Mouse (Mus musculus) induced T-regulatory cell, adult 2 months (primary cell): ENCODE measurements around the gene Tmem59.

Experiments used
- DNase-seq: peaks from one replicate; pipeline ENCODE4 v3.0.0-alpha.2; 2012; ENCODE audit warnings: low read depth

The Tmem59 gene

GRCm38 (mm10) chr4:107180746-107181145 is 2.5 kb downstream of the Tmem59 start:
- no peak for DNase-seq

GRCm38 (mm10) chr4:107181866-107182265 is 3.7 kb downstream of the Tmem59 start:
- DNase-seq: no peak

GRCm38 (mm10) chr4:107182796-107183195 is 4.6 kb downstream of the Tmem59 start:
- DNase-seq: no peak

- no peak for DNase-seq
Measured at GRCm38 (mm10) chr4:107183203-107183602, 5.0 kb downstream of the Tmem59 start.

GRCm38 (mm10) chr4:107185703-107186102 is 7.5 kb downstream of the Tmem59 start:
- no peak for DNase-seq

- peak; percentile 33 for DNase-seq
Measured at GRCm38 (mm10) chr4:107193841-107194240, 15.6 kb downstream of the Tmem59 start.

- DNase-seq: no peak
Measured at GRCm38 (mm10) chr4:107196454-107196853, 18.3 kb downstream of the Tmem59 start.

- no peak for DNase-seq
Measured at GRCm38 (mm10) chr4:107198072-107198471, 19.9 kb downstream of the Tmem59 start.

- DNase-seq: peak; percentile 56
Measured at GRCm38 (mm10) chr4:107201779-107202178, 23.6 kb downstream of the Tmem59 start.

- no peak for DNase-seq
Measured at GRCm38 (mm10) chr4:107203001-107203400, 24.8 kb downstream of the Tmem59 start.

- no peak for DNase-seq
Measured at GRCm38 (mm10) chr4:107207016-107207415, 28.8 kb downstream of the Tmem59 start.

- DNase-seq: no peak
Measured at GRCm38 (mm10) chr4:107208880-107209279, 30.7 kb downstream of the Tmem59 start, which contains the start of gene Ldlrad1. TSS of gene Ldlrad1 (plus strand) at chr4:107209180.

GRCm38 (mm10) chr4:107210483-107211097 is 32.4 kb downstream of the Tmem59 start:
- DNase-seq: peak; percentile 34

- DNase-seq: no peak
Measured at GRCm38 (mm10) chr4:107211465-107211864, 33.3 kb downstream of the Tmem59 start.

GRCm38 (mm10) chr4:107211936-107212335 is 33.7 kb downstream of the Tmem59 start:
- no peak for DNase-seq

- no peak for DNase-seq
Measured at GRCm38 (mm10) chr4:107213279-107214011, 35.2 kb downstream of the Tmem59 start.

GRCm38 (mm10) chr4:107217574-107217973 is 39.4 kb downstream of the Tmem59 start:
- no peak for DNase-seq

- DNase-seq: no peak
Measured at GRCm38 (mm10) chr4:107221524-107221923, 43.3 kb downstream of the Tmem59 start.

- peak; percentile 33 for DNase-seq
Measured at GRCm38 (mm10) chr4:107223225-107224204, 45.3 kb downstream of the Tmem59 start.

- no peak for DNase-seq
Measured at GRCm38 (mm10) chr4:107226313-107226712, 48.1 kb downstream of the Tmem59 start.

- DNase-seq: no peak
Measured at GRCm38 (mm10) chr4:107232219-107232618, 54.0 kb downstream of the Tmem59 start.

GRCm38 (mm10) chr4:107238253-107238652 is 60.1 kb downstream of the Tmem59 start:
- no peak for DNase-seq
